Mouse (Mus musculus) MEL (cell line): ENCODE measurements around the gene Wdfy3.

Experiments used
- CTCF ChIP-seq, 3 experiments: IDR thresholded peaks in 2 of 3; conservative IDR thresholded peaks in 1 of 3; 2 replicates each; pipeline ENCODE4 v1.5.1; 2011 to 2012; ENCODE audit warnings: low read length in 3 of 3, low read depth in 2 of 3, mild to moderate bottlenecking in 2 of 3, improper control_type of control experiment in 1 of 3, inconsistent platforms in 1 of 3, mixed read lengths in 1 of 3, moderate library complexity in 1 of 3; ENCODE audit not compliant: control insufficient read depth in 1 of 3, insufficient read depth in 1 of 3, poor library complexity in 1 of 3, severe bottlenecking in 1 of 3
- EP300 ChIP-seq, 2 experiments: IDR thresholded peaks; 2 replicates each; pipeline ENCODE4 v1.6.1; 2011; ENCODE audit warnings: improper control_type of control experiment in 2 of 2, low read length in 2 of 2, low read depth in 1 of 2, mild to moderate bottlenecking in 1 of 2
- ETS1 ChIP-seq: IDR thresholded peaks from 2 replicates; pipeline ENCODE4 v1.6.1; 2012; ENCODE audit warnings: low read depth, mild to moderate bottlenecking, inconsistent platforms, low read length, improper control_type of control experiment, moderate library complexity
- GATA1 ChIP-seq: IDR thresholded peaks from 2 replicates; pipeline ENCODE4 v1.6.1; 2011; ENCODE audit warnings: low read depth, low read length, improper control_type of control experiment
- KAT2A ChIP-seq: conservative IDR thresholded peaks from 2 replicates; pipeline ENCODE4 v1.6.1; 2012; ENCODE audit warnings: low read depth, low read length, improper control_type of control experiment, inconsistent platforms
- MEF2A ChIP-seq: IDR thresholded peaks from 2 replicates; pipeline ENCODE4 v1.6.1; 2014; ENCODE audit warnings: low read depth, mild to moderate bottlenecking, inconsistent platforms, low read length, improper control_type of control experiment; ENCODE audit not compliant: poor library complexity, insufficient replicate concordance, severe bottlenecking; ENCODE audit errors: extremely low read depth
- POLR2A ChIP-seq, 2 experiments: IDR thresholded peaks; 2 replicates each; pipeline ENCODE4 v1.6.1; 2011 to 2012; ENCODE audit warnings: low read length in 2 of 2, mild to moderate bottlenecking in 2 of 2, control low read depth in 1 of 2, improper control_type of control experiment in 1 of 2, low read depth in 1 of 2, moderate library complexity in 1 of 2; ENCODE audit not compliant: control insufficient read depth in 1 of 2, insufficient read depth in 1 of 2, poor library complexity in 1 of 2
- RAD21 ChIP-seq: IDR thresholded peaks from 2 replicates; pipeline ENCODE4 v1.6.1; 2011; ENCODE audit warnings: mild to moderate bottlenecking, low read depth, low read length, improper control_type of control experiment
- TAL1 ChIP-seq: IDR thresholded peaks from 2 replicates; pipeline ENCODE4 v1.6.1; 2012; ENCODE audit warnings: mild to moderate bottlenecking, inconsistent platforms, low read length, moderate library complexity, mixed read lengths

DNA sequence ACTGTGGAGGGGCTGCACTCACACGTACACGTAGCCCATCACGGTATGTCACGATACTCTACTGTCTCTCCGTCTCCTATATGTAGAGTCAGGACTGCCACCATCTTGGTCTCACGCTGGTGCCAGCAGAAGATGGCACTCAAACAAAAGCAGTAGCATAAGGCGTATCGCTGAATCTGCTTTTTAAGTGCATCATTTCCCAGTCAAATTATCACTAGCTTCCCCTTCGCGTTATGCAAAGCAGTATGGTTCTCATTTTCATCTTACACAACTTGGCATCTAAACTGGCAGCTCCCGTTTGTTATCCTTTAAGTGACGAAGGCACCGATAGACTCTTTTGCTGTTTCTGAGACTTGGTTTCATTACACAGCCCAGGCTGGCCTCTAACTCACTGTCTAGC lies 110.4 kb downstream of the Wdfy3 start:
- TF ChIP-seq MEF2A (no peak), GATA1 (no peak), EP300 (IDR thresholded peaks at IDR 0.05; ENCODE audit: low read depth in 1 of 2, low read length in 2 of 2) (no peak), RAD21 (no peak), TAL1 (no peak), CTCF (IDR thresholded peaks at IDR 0.05 in 2 of 3, conservative IDR thresholded peaks at IDR 0.05 in 1 of 3; ENCODE audit: control insufficient read depth in 1 of 3, insufficient read depth in 1 of 3, low read depth in 2 of 3, low read length in 3 of 3, poor library complexity in 1 of 3, severe bottlenecking in 1 of 3) (no peak), POLR2A (IDR thresholded peaks at IDR 0.05; ENCODE audit: control insufficient read depth in 1 of 2, insufficient read depth in 1 of 2, low read depth in 1 of 2, low read length in 2 of 2, poor library complexity in 1 of 2) (no peak), ETS1 (no peak), KAT2A (no peak)
